Mouse (Mus musculus) lung, adult 2 months (tissue): ENCODE data around the gene Snrpc.

Experiments
- CTCF ChIP-seq: fragments of 200-500 bp; IDR thresholded peaks from 2 replicates; pipeline ENCODE4 v1.5.1; 2011; ENCODE audit warnings: mild to moderate bottlenecking, low read length, control low read depth; ENCODE audit not compliant: insufficient read depth
- POLR2A ChIP-seq: fragments of 200-500 bp; IDR thresholded peaks from 2 replicates; pipeline ENCODE4 v1.6.1; 2011; ENCODE audit warnings: low read depth, mild to moderate bottlenecking, control low read depth, low read length, borderline replicate concordance; ENCODE audit errors: extremely low read depth

- TF ChIP-seq POLR2A = no peak
- TF ChIP-seq CTCF = no peak
Observed at GRCm38 (mm10) chr17:27819971-27820567, 17.9 kb upstream of the Snrpc start.
